Mouse (Mus musculus): Measurements from ENCODE around the gene Arhgap10. TPM values are rescaled to one million over a fixed set of nuclear protein-coding genes. Genes with fewer than 3 reads are reported as not detected.

Gene Arhgap10
- total RNA-seq, 1 experiment from 2014 or later = 14.1 TPM

DNA sequence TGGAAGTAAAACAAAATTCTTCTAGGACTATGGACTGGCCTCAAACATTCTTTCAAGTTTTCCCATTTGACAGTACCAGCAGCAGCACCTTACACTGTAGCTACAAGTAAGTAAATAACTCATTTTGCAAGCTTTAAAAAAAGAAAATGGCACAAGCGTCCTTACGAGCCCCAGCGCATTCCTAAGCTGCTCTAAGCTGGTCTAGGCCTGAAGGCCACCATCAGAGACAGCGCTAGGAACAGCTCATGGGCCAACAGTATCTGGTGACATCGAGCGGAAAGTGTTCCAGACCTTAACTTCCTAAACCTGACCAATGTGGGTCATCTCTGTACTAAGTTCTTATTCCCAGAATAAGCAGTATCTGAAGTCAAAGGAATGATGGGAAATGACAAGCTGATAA lies 61.5 kb downstream of the Arhgap10 start:
- no peak for ATAC-seq (ENCODE audit: extremely low read depth, insufficient number of reproducible peaks, low FRiP score, poor library complexity, severe bottlenecking)

DNA sequence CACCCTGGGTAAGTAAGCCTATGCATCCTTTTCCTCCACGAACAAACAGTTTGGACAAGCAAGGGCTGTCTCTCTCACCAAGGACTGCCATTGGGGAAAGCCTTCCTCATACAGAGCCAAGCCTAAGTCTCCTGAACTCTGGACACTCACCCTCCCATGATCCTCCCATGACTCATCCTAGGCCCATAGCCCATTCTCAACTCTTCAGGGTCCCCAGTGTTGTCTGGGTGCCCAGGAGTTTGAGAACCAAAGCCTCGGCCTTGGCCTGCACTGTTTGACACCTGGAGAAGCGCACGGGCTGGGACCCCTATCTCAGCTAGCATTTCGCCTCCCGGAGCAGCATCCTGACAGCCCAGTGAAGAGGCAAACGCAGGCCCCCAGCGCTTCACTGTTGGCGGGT lies 63.9 kb downstream of the Arhgap10 start:
- ATAC-seq (ENCODE audit: extremely low read depth, insufficient number of reproducible peaks, low FRiP score, poor library complexity, severe bottlenecking) = no peak

DNA sequence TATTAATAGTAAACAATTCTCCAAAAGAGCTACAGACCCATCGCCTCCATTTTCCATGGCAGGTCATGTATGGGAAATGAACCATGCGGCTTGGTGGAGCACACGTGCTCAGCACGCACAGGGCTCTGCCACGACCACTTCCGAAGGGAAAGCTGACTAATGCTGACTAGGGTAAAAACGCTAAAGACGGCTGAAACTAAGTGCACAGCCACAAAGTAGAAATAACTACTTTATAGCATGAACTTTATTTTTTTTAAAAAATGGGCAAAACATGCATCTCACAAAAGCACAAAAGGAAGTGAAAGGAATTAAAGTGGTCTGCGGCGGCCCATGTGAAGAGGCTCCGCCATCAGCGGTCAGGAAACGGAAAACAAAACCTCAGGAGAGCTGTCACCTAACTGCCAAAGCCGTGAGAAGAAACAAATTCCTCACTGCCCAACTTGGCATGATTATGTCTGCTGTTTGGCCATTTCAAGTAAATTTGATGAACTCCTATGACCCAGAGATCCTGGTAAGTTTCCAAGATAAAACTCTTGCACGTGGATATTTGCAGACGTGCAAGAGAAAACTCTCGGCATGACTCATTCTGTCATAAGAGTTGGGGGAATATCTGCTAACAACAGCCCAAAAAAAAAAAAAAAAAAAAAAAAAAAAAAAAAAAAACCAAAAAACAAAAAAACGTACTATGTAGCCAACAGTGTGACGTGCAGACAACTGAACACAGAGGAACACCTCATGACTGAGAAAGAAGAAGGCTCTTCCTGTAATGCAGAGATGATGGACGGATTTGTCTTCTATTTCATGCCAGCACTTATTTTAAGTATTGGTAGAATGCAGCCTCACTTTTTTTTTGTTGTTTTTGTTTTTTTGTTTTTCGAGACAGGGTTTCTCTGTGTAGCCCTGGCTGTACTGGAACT lies 66.0 kb downstream of the Arhgap10 start:
- no peak for ATAC-seq (ENCODE audit: extremely low read depth, insufficient number of reproducible peaks, low FRiP score, poor library complexity, severe bottlenecking)

DNA sequence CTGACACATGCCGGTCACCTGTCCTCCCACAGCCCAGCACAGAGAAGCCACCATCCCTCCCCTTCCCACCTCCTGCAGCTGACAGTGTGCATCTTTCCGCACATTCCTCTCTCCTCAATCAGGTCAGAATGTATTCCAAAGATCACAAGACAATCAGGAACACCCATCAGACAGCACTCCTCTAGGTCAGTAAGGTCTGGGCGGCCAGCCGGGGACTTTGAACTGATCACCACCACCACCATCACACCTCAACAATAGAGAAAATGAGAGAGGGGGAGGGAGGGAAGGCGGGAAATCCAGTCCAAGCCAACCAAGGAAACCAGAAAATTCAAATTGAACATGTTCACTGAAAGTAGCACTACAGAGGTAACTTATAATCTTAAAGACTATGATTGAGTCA lies 66.7 kb downstream of the Arhgap10 start:
- no peak for ATAC-seq (ENCODE audit: extremely low read depth, insufficient number of reproducible peaks, low FRiP score, poor library complexity, severe bottlenecking)

DNA sequence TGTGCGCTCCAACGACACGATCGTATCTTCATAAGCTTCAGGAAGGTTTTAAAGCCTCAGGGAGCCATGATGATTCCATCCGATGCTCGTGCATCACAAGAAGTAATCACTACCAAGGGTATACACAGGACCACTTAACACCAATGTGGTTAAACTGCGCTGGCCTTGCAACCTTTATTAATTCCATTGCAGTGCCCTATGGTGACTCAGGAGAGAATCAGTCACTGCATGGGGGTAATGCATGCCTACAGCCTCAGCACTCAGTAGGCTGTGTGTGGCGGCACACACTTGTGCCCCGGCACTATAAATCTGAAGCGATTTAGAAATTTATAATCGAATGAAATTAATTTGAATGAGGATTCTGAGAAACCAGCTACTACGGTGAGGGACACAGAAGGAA lies 71.5 kb downstream of the Arhgap10 start:
- no peak for ATAC-seq (ENCODE audit: extremely low read depth, insufficient number of reproducible peaks, low FRiP score, poor library complexity, severe bottlenecking)

DNA sequence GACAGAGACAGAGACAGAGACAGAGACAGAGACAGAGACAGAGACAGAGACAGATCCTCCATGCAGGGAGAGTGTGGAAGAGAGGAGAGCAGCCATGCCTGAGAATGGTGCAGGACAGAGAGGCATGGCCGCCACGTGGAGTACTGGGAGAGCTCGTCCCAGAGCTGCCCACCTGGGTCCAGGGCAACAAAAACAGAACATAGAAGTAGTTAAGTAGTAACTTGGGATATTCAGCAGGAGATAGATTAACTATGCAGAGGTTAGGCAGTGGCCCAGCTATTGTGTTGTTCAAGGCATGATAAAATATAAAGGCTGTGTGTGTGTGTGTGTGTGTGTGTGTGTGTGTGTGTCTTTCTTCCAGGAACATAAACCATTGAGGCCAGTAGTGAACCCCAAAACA lies 72.1 kb downstream of the Arhgap10 start:
- no peak for ATAC-seq (ENCODE audit: extremely low read depth, insufficient number of reproducible peaks, low FRiP score, poor library complexity, severe bottlenecking)

DNA sequence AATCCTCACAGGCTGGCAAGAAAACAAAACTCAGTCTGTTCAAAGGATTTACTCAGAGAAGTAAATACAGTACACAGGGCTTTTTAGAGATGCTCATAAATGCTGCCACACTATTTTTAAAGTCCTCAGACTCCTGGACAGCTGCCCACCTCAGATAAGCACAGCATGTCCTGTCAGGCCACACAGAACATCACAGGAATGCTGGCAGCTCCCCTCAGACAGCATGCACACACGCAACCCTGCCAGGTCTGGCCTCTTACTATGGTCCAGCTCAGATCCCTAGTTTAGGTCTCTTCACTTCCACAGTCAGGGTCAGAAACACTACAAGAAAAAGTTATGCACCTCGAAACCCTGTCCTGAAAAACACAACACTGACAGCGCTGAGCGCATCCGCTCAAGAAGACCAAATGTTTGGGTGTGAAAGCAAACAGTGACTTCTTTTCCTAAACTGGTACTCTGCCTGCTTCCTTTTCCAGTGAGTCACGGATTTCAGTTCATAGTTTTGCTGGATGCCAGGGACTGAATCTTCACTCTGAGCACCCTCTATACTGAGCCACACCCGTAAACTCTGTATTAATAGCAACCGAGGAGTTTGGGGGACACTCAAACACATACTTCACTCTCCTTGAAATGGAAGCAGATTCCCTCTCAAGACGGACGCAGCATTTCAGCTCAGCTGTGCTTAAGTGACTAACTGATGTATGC lies 73.4 kb downstream of the Arhgap10 start:
- no peak for ATAC-seq (ENCODE audit: extremely low read depth, insufficient number of reproducible peaks, low FRiP score, poor library complexity, severe bottlenecking)

DNA sequence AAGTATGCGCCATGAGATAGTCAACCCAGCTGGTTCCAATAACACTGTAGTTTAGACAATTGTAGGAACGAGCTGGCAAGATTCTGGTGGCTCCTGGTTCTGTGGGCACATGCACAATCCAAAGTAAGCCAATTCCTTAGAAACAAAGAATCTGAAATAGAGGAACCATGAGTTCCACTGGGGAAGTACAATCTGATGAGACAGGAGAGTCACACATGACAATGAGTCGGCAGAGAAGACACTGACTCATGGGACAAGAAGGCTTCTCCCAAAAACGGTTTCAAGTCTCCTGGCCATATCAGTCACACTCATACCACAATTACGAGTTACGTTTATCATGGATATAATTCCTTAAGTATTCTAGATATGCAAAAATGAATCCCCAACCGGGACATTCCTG lies 75.3 kb downstream of the Arhgap10 start:
- no peak for ATAC-seq (ENCODE audit: extremely low read depth, insufficient number of reproducible peaks, low FRiP score, poor library complexity, severe bottlenecking)

DNA sequence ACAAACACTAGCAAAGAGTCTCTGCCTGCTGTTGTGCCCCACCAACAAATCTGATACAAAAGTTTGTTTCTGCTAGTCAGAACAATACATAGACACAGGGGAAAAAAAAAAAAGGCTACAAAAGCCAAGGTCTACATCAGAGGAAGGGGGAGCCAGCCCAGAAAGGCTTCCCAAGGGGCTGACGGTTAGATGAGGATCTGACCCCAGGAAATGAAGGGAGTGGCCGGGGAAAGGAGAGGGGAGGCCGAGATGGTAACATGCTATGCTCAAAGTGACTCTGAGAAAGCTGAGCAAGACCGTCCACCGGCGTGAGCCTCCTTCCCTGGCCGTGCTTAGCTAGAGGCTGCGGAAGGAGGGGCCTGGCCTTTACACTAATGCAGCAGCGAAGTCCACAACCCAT lies 76.8 kb downstream of the Arhgap10 start:
- ATAC-seq (ENCODE audit: extremely low read depth, insufficient number of reproducible peaks, low FRiP score, poor library complexity, severe bottlenecking) = no peak

DNA sequence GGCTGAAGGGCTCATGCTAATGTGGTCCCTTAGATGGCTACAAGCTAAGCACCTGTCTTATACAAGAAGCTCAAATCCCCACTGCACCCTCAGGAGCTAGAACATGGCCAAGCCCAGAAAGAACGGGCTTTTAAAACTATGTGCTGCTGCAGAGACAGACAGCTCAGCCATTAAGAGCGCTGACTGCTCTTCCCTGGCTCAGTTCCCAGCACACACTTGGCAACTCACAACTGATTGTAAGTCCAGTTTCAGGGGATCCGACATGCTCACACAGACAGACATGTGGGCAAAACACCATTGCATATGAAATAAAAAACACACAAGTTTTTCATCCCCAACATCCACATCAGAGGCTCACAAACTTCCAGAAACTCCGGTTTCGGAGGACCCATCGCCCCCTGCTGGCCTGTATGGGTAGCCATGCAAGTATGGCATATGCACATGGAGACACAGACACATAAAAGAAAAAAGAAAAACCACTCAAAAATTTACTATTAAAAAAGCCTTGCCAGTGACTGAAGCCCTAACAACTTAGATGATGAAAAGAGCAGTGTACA lies 77.4 kb downstream of the Arhgap10 start:
- no peak for ATAC-seq (ENCODE audit: extremely low read depth, insufficient number of reproducible peaks, low FRiP score, poor library complexity, severe bottlenecking)

DNA sequence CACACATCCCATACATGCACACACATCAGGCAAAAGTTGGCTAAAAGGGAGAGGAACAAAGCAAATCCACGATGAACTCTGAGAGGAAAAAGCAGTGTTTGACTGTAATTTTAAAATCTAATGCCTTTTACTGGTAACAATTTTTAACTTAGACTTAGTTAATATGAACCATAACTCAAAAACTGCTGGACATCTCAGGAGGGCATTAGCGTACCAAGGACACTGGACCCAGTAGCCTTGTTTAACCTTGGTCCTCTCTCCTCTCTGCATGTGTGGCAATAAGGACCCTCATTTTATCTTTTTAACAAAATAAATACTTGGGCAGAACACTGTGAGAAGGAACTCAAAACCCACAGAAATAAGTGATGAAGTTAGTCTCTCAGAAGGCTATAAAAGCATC lies 78.1 kb downstream of the Arhgap10 start:
- no peak for ATAC-seq (ENCODE audit: extremely low read depth, insufficient number of reproducible peaks, low FRiP score, poor library complexity, severe bottlenecking)

DNA sequence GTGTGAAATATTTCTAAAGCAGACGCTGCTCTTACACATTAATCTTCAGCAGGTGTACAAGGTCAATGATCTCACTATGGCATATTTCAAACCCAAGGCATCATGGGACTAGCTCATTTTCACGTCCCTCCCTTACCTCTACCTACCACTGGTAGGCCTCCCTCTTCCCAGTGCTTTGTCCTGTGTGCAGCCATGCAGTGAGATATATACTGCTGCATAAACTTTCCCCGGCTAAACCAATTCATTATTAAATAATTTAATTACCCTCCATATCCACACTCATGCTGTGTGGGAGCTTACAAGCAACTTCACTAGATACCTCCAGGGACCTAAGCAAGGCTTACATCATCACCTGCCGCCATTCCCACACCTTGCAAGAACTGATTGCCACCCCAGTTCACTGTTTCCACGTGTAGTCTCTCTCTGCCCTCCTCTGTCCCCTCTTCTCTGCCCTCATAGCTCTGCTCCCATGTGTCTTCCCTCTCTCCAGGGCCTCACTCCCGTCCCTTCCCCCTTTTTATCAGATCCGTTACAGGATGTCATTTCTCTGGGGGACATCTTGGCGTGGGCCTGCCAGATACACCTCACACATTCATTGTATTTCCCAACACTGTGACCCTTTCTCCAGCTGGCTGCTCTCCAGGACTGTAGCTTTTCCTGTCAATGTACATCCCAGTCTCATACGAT lies 79.8 kb downstream of the Arhgap10 start:
- no peak for ATAC-seq (ENCODE audit: extremely low read depth, insufficient number of reproducible peaks, low FRiP score, poor library complexity, severe bottlenecking)

DNA sequence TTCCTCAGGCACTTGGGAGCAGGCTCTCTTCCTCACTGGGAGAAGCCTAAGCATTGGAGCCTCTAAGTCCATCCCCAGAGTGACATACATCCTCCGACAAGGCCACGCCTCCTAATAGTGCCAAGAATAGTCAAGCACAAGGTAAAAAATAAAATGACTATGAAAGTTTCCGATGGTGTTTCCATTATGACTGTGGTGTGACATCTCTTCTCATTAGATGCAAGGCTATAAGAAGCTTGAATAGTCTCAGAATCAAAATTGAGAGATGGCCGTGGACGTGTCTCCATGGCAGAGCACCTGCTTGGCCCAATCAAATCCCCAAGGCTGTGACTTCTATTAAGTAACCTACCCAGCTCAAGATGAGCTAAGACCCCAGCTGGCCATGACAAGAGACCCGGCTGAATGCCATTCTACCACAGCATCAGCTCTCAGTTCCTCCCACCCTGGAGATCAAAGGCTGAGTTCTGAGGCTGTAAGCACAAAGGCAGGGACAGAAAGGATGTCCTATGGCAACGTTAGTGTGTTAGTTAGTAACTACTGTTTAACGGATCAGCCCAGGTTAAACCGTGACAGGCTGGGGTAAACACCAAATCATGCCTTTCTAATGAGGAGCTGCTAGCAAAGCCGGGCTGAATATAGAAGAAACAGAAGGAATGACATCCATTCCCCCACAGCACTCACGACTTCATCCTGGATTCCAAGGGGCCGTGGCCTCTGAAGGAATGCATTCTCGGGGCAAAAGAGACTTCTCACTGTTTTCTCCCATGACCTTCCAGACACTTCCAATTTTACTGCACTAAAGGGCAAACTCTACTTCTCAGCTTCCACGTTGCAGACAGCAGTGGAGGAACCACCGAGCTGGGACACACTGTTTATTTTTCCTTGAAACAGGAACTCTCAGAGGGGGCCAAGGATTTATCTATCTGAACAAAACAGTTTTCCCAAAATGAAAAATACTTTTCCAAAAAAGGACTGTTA lies 81.5 kb downstream of the Arhgap10 start:
- ATAC-seq (ENCODE audit: extremely low read depth, insufficient number of reproducible peaks, low FRiP score, poor library complexity, severe bottlenecking) = no peak

DNA sequence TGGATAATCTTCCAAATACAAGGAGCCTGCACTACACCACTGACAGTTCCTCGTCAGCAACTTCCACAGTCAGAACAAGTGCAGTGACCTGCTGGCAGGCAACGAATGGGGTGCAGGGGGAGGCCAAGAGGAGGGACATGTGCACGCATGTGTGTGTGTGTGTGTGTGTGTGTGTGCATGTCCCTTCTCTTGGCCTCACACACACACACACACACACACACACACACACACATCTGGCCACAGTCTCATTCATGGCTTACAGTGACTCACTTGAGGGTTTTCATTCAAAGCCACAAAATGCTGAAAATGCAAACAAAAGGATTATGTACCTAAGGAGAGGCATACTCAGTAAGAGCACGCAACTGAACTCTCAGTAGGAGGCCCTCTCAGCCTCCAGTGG lies 84.5 kb downstream of the Arhgap10 start:
- ATAC-seq (ENCODE audit: extremely low read depth, insufficient number of reproducible peaks, low FRiP score, poor library complexity, severe bottlenecking) = no peak

DNA sequence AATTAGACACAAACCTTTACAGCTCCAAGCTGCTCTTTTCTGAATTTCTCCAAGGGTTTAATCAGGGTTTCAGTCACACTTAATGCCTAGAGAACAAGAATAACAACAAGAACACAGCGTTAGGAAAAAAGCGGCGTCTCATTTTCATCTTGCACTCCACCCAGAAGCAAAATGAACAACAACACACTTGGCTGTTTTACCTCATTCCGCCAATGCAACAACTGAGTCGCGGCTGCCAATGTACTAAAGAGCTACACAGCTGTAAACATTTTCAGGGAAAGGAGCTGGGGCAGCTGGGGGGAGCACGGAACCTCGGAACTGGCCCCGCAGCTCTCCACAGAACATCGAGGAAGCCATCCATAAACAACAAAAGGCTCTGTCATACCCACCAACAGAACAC lies 85.0 kb downstream of the Arhgap10 start:
- ATAC-seq (ENCODE audit: extremely low read depth, insufficient number of reproducible peaks, low FRiP score, poor library complexity, severe bottlenecking) = no peak

DNA sequence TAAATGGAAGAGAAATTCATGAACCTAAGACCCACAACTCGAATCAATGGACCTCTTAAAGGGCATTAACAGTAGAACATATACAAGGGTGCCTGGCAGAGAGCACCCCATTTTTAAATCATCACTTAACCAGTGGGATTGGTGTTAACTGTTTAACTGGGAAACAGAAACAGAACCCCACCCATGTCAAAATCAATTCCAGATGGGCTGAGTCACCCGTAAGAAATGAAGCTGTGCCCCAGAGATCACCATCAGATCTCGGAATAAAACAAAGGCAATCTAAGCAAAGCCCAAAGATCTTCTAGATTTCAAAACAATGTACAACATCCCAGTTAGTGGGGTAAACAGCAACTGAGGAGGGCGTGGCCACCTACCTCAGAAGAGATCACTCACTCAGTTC lies 89.3 kb downstream of the Arhgap10 start:
- no peak for ATAC-seq (ENCODE audit: extremely low read depth, insufficient number of reproducible peaks, low FRiP score, poor library complexity, severe bottlenecking)

DNA sequence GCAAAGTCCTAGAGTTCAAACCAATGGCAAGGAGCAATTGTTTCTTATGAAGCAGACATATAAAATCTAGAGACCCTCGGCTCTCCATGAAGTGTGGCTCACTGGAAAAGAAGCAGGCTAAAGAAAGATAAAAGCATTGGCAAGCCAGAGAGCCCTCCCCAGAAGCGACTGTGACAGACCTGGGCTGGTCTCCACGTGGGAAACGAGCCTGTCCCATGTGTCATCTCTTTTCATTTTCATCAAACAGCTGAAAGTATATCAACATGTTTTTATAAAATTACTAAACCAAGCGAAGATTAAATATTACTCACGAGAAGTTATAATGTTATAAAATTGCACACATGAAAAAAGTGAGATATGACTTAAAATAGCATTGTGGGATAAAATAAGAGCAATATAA lies 89.7 kb downstream of the Arhgap10 start:
- no peak for ATAC-seq (ENCODE audit: extremely low read depth, insufficient number of reproducible peaks, low FRiP score, poor library complexity, severe bottlenecking)

DNA sequence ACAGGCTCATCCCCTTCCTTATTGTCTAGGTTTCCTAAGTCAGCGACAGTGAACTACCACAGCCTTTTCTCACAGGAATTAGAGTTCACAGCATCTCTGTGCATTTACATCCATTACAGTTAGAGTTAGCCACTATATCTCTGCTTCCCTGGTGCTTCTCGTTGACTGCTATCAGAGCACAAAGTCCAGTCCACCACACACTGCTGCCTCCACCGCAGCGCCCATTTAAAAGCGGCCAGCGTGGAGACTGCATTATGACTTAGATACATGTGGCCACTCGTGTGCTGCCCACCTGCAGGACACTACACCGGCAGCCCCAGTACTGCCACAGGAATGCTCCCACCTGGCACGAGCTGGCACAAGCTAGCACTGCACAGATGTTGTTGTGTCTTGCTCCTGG lies 90.3 kb downstream of the Arhgap10 start:
- ATAC-seq (ENCODE audit: extremely low read depth, insufficient number of reproducible peaks, low FRiP score, poor library complexity, severe bottlenecking) = no peak

All from neutrophil, adult 5-6 weeks (primary cell).